Mouse (Mus musculus) embryonic facial prominence, embryonic 11.5 days (tissue): ENCODE results near the gene Ccl8. TPM values are rescaled to one million over a fixed set of nuclear protein-coding genes. Genes with fewer than 3 reads are reported as not detected.

Source experiments
- ATAC-seq: fragments of 200-750 bp; cut with Nextera tagmentation; replicated peaks from 2 replicates; pipeline ENCODE4 v1.8.0; 2017; ENCODE audit warnings: low read depth; ENCODE audit not compliant: insufficient number of reproducible peaks, low FRiP score, low TSS enrichment
- DNase-seq: peaks from one replicate; pipeline ENCODE4 v3.0.0-alpha.2; 2015; ENCODE audit warnings: low spot score
- H3K27ac ChIP-seq: fragments of 300-500 bp; sonication (generic); replicated peaks from 2 replicates; pipeline ENCODE4 v1.5.1; 2014; ENCODE audit warnings: mild to moderate bottlenecking, low read depth, low read length, control low read depth
- H3K27me3 ChIP-seq: fragments of 300-500 bp; sonication (generic); 2 replicates; pipeline ENCODE4 v1.6.1; 2014; ENCODE audit warnings: mild to moderate bottlenecking, low read length, moderate library complexity, mixed read lengths; ENCODE audit not compliant: control insufficient read depth, insufficient read depth
- H3K36me3 ChIP-seq: fragments of 300-500 bp; sonication (generic); replicated peaks from 2 replicates; pipeline ENCODE4 v1.6.1; 2014; ENCODE audit warnings: low read depth, mild to moderate bottlenecking, low read length, moderate library complexity, mixed read lengths; ENCODE audit not compliant: control insufficient read depth, insufficient read depth
- H3K4me1 ChIP-seq: fragments of 300-500 bp; sonication (generic); 2 replicates; pipeline ENCODE4 v1.6.1; 2014; ENCODE audit warnings: low read length, mixed read lengths; ENCODE audit not compliant: control insufficient read depth, insufficient read depth
- H3K4me2 ChIP-seq: fragments of 300-500 bp; sonication (generic); 2 replicates; pipeline ENCODE4 v1.6.1; 2014; ENCODE audit warnings: low read depth, mild to moderate bottlenecking, control low read depth, low read length, moderate library complexity
- H3K4me3 ChIP-seq: fragments of 300-500 bp; sonication (generic); 2 replicates; pipeline ENCODE4 v1.5.1; 2014; ENCODE audit warnings: low read depth, low read length, control low read depth
- H3K9ac ChIP-seq: fragments of 300-500 bp; sonication (generic); replicated peaks from 2 replicates; pipeline ENCODE4 v1.6.1; 2014; ENCODE audit warnings: mild to moderate bottlenecking, control low read depth, low read length
- H3K9me3 ChIP-seq: fragments of 300-500 bp; sonication (generic); replicated peaks from 2 replicates; pipeline ENCODE4 v1.6.1; 2016; ENCODE audit warnings: mild to moderate bottlenecking, low read length, inconsistent platforms, mixed read lengths; ENCODE audit not compliant: control insufficient read depth
- WGBS: fragments of 180-500 bp; shearing (Covaris S2); extraction: QIAGEN DNeasy Blood & Tissue Kit; methylation state at CpG from one replicate; pipeline ENCODE4 v1.1.7; 2014; 5-methylcytosine and 5-hydroxymethylcytosine counted together
- polyA plus RNA-seq: library from polyadenylated mRNA; unstranded; fragments of >200 nt; fragmentation: Nextera tagmentation; extraction: Ambion mirVana; gene quantifications from 2 replicates; pipeline ENCODE4 v1.2.1, GENCODE M21; 2014

Ccl8 gene
- not detected in 2 replicates for polyA plus RNA-seq

GRCm38 (mm10) chr11:82114885-82115284 is at the start of gene Ccl8:
Ccl8 (plus strand) TSS chr11:82115185.
- H3K4me1 ChIP-seq: no peaks in the 10 kb centered on the region
- no peak within 1 kb of the TSS for H3K9ac ChIP-seq
- no peak within 1 kb of the TSS for H3K4me2 ChIP-seq
- H3K27ac ChIP-seq: no peak within 1 kb of the TSS
- ATAC-seq (no peak), DNase-seq (no peak)
- H3K4me3 ChIP-seq: no peak within 1 kb of the TSS
- H3K36me3 ChIP-seq: no peaks in the 10 kb centered on the region
- WGBS: 87% methylated on average over 3 of the region's 3 CpGs
- H3K9me3 ChIP-seq: no peaks in the 10 kb centered on the region
- H3K27me3 ChIP-seq: no peaks in the 10 kb centered on the region

GRCm38 (mm10) chr11:82066953-82067571 is 47.9 kb upstream of the Ccl8 start:
- H3K36me3 ChIP-seq: no peaks in the 10 kb centered on the region
- no peak overlapping the region for H3K4me2 ChIP-seq
- no peaks in the 10 kb centered on the region for H3K27me3 ChIP-seq
- 83% methylated on average over 7 of the region's 7 CpGs for WGBS
- no peaks in the 10 kb centered on the region for H3K9me3 ChIP-seq
- no peaks in the 10 kb centered on the region for H3K4me1 ChIP-seq
- no peak for ATAC-seq
- no peak overlapping the region for H3K9ac ChIP-seq
- no peak for DNase-seq
- no peak overlapping the region for H3K4me3 ChIP-seq
- no peak overlapping the region for H3K27ac ChIP-seq

- no peaks in the 10 kb centered on the region for H3K27me3 ChIP-seq
- H3K4me3 ChIP-seq: no peak overlapping the region
- H3K27ac ChIP-seq: no peak overlapping the region
- no peaks in the 10 kb centered on the region for H3K9me3 ChIP-seq
- no peak overlapping the region for H3K4me2 ChIP-seq
- no peak for ATAC-seq
- no peak for DNase-seq
- H3K9ac ChIP-seq: no peak overlapping the region
- H3K4me1 ChIP-seq: no peaks in the 10 kb centered on the region
- 77% methylated on average over 3 of the region's 3 CpGs for whole genome bisulfite sequencing
- no peaks in the 10 kb centered on the region for H3K36me3 ChIP-seq
Observed at GRCm38 (mm10) chr11:82071076-82071475, 43.9 kb upstream of the Ccl8 start.

- DNase-seq (no peak), ATAC-seq (no peak)
- no peaks in the 10 kb centered on the region for H3K9me3 ChIP-seq
- WGBS: 89% methylated on average over 1 of the region's 1 CpGs
- H3K4me1 ChIP-seq: no peaks in the 10 kb centered on the region
- H3K4me2 ChIP-seq: no peak overlapping the region
- H3K27me3 ChIP-seq: no peaks in the 10 kb centered on the region
- no peaks in the 10 kb centered on the region for H3K36me3 ChIP-seq
- no peak overlapping the region for H3K27ac ChIP-seq
- no peak overlapping the region for H3K9ac ChIP-seq
- no peak overlapping the region for H3K4me3 ChIP-seq
Observed at GRCm38 (mm10) chr11:82072374-82072773, 42.6 kb upstream of the Ccl8 start.

- Histone ChIP-seq H3K4me2 (no peak overlapping the region), H3K36me3 (no peaks in the 10 kb centered on the region), H3K4me1 (no peaks in the 10 kb centered on the region), H3K27ac (no peak overlapping the region), H3K27me3 (no peaks in the 10 kb centered on the region), H3K9ac (no peak overlapping the region), H3K9me3 (no peaks in the 10 kb centered on the region), H3K4me3 (no peak overlapping the region)
- WGBS: 75% methylated on average over 3 of the region's 3 CpGs
- ATAC-seq: no peak
- DNase-seq: no peak
Observed at GRCm38 (mm10) chr11:82072984-82073383, 42.0 kb upstream of the Ccl8 start.

- Histone ChIP-seq H3K9me3 (no peaks in the 10 kb centered on the region), H3K27me3 (no peaks in the 10 kb centered on the region), H3K9ac (no peak overlapping the region), H3K36me3 (no peaks in the 10 kb centered on the region), H3K4me2 (no peak overlapping the region), H3K4me3 (no peak overlapping the region), H3K27ac (no peak overlapping the region), H3K4me1 (no peaks in the 10 kb centered on the region)
- DNase-seq (no peak), ATAC-seq (no peak)
- WGBS: 92% methylated on average over 3 of the region's 3 CpGs
Observed at GRCm38 (mm10) chr11:82073686-82074085, 41.3 kb upstream of the Ccl8 start.

- 69% methylated on average over 3 of the region's 3 CpGs for WGBS
- H3K4me1 ChIP-seq: no peaks in the 10 kb centered on the region
Observed at GRCm38 (mm10) chr11:82077031-82077430, 38.0 kb upstream of the Ccl8 start.

GRCm38 (mm10) chr11:82078136-82078730 is 36.8 kb upstream of the Ccl8 start:
- no peak for ATAC-seq
- H3K27ac ChIP-seq: no peak overlapping the region
- H3K4me3 ChIP-seq: no peak overlapping the region
- H3K27me3 ChIP-seq: no peaks in the 10 kb centered on the region
- H3K4me2 ChIP-seq: no peak overlapping the region
- H3K9ac ChIP-seq: no peak overlapping the region
- H3K36me3 ChIP-seq: no peaks in the 10 kb centered on the region
- no peaks in the 10 kb centered on the region for H3K9me3 ChIP-seq
- H3K4me1 ChIP-seq: no peaks in the 10 kb centered on the region
- no peak for DNase-seq

More at GRCm38 (mm10) chr11:82077031-82077430, 38.0 kb upstream of the Ccl8 start:
- Histone ChIP-seq H3K27ac (no peak overlapping the region), H3K27me3 (no peaks in the 10 kb centered on the region), H3K4me2 (no peak overlapping the region), H3K9ac (no peak overlapping the region), H3K36me3 (no peaks in the 10 kb centered on the region), H3K4me3 (no peak overlapping the region), H3K9me3 (no peaks in the 10 kb centered on the region)
- DNase-seq (no peak), ATAC-seq (no peak)
